Mouse (Mus musculus) hindbrain, embryonic 12.5 days (tissue): ENCODE data around the gene Fer. TPM values are rescaled to one million over a fixed set of nuclear protein-coding genes. Genes with fewer than 3 reads are reported as not detected.

Source experiments
- ATAC-seq: fragments of 200-750 bp; cut with Nextera tagmentation; 2 replicates; pipeline ENCODE4 v1.8.0; 2017; ENCODE audit warnings: moderate TSS enrichment; ENCODE audit not compliant: low FRiP score
- H3K27ac ChIP-seq: fragments of 300-500 bp; sonication (generic); 2 replicates; pipeline ENCODE4 v1.5.1; 2016; ENCODE audit warnings: mild to moderate bottlenecking
- H3K27me3 ChIP-seq: fragments of 300-500 bp; sonication (generic); 2 replicates; pipeline ENCODE4 v1.6.1; 2016; ENCODE audit warnings: mild to moderate bottlenecking
- H3K36me3 ChIP-seq: fragments of 300-500 bp; sonication (generic); 2 replicates; pipeline ENCODE4 v1.6.1; 2016; ENCODE audit warnings: mild to moderate bottlenecking
- H3K4me1 ChIP-seq: fragments of 300-500 bp; sonication (generic); 2 replicates; pipeline ENCODE4 v1.6.1; 2016
- H3K4me2 ChIP-seq: fragments of 300-500 bp; sonication (generic); replicated peaks from 2 replicates; pipeline ENCODE4 v1.6.1; 2016; ENCODE audit warnings: mild to moderate bottlenecking
- H3K4me3 ChIP-seq: fragments of 300-500 bp; sonication (generic); 2 replicates; pipeline ENCODE4 v1.5.1; 2016; ENCODE audit warnings: mild to moderate bottlenecking
- H3K9ac ChIP-seq: fragments of 300-500 bp; sonication (generic); 2 replicates; pipeline ENCODE4 v1.6.1; 2016; ENCODE audit warnings: mild to moderate bottlenecking, moderate library complexity
- H3K9me3 ChIP-seq: fragments of 300-500 bp; sonication (generic); replicated peaks from 2 replicates; pipeline ENCODE4 v1.6.1; 2016; ENCODE audit warnings: mild to moderate bottlenecking
- WGBS: fragments of 180-500 bp; shearing (Covaris S2); methylation state at CpG from one replicate; pipeline ENCODE4 v1.1.7; 2016; 5-methylcytosine and 5-hydroxymethylcytosine counted together
- polyA plus RNA-seq: library from polyadenylated mRNA; unstranded; fragments of >200 nt; fragmentation: Nextera tagmentation; extraction: Ambion mirVana; gene quantifications from 2 replicates; pipeline ENCODE4 v1.2.1, GENCODE M21; 2016

The Fer gene
- polyA plus RNA-seq, 1 experiment from 2014 or later: 33.1 TPM

GRCm38 (mm10) chr17:63880009-63880408 is 17.1 kb downstream of the Fer start:
- no peaks in the 10 kb centered on the region for H3K36me3 ChIP-seq
- H3K4me3 ChIP-seq: no peak overlapping the region
- no peak overlapping the region for H3K9ac ChIP-seq
- no peaks in the 10 kb centered on the region for H3K27me3 ChIP-seq
- H3K4me2 ChIP-seq: no peak overlapping the region
- WGBS: 94% methylated on average over 4 of the region's 4 CpGs
- no peaks in the 10 kb centered on the region for H3K9me3 ChIP-seq
- no peaks in the 10 kb centered on the region for H3K4me1 ChIP-seq
- H3K27ac ChIP-seq: no peak overlapping the region
- no peak for ATAC-seq

- H3K4me1 ChIP-seq: peaks cover 3% of the 10 kb centered on the region
- H3K27me3 ChIP-seq: no peaks in the 10 kb centered on the region
- H3K36me3 ChIP-seq: no peaks in the 10 kb centered on the region
- no peaks in the 10 kb centered on the region for H3K9me3 ChIP-seq
- WGBS: 94% methylated on average over 2 of the region's 2 CpGs
- no peak overlapping the region for H3K4me2 ChIP-seq
- H3K9ac ChIP-seq: no peak overlapping the region
- no peak for ATAC-seq
- no peak overlapping the region for H3K4me3 ChIP-seq
- H3K27ac ChIP-seq: no peak overlapping the region
Observed at GRCm38 (mm10) chr17:63886988-63887387, 24.1 kb downstream of the Fer start.

- Histone ChIP-seq H3K9ac (no peak overlapping the region), H3K9me3 (no peaks in the 10 kb centered on the region), H3K27me3 (no peaks in the 10 kb centered on the region), H3K4me1 (peaks cover 3% of the 10 kb centered on the region), H3K4me3 (no peak overlapping the region), H3K4me2 (no peak overlapping the region), H3K27ac (no peak overlapping the region), H3K36me3 (no peaks in the 10 kb centered on the region)
- no peak for ATAC-seq
Observed at GRCm38 (mm10) chr17:63890611-63891010, 27.7 kb downstream of the Fer start.

GRCm38 (mm10) chr17:63895829-63896228 is 33.0 kb downstream of the Fer start:
- H3K27me3 ChIP-seq: no peaks in the 10 kb centered on the region

GRCm38 (mm10) chr17:63897050-63897449 is 34.2 kb downstream of the Fer start:
- H3K4me1 ChIP-seq: no peaks in the 10 kb centered on the region
- H3K27ac ChIP-seq: no peak overlapping the region
- no peak overlapping the region for H3K4me3 ChIP-seq
- H3K27me3 ChIP-seq: no peaks in the 10 kb centered on the region
- H3K4me2 ChIP-seq: no peak overlapping the region
- no peak for ATAC-seq
- H3K9me3 ChIP-seq: no peaks in the 10 kb centered on the region
- no peak overlapping the region for H3K9ac ChIP-seq
- 87% methylated on average over 7 of the region's 7 CpGs for WGBS
- 0 out of 2 replicates have a peak, but pooled peaks cover 8% of the 10 kb centered on the region for H3K36me3 ChIP-seq

More at GRCm38 (mm10) chr17:63895829-63896228, 33.0 kb downstream of the Fer start:
- Histone ChIP-seq H3K36me3 (0 out of 2 replicates have a peak, but pooled peaks cover 8% of the 10 kb centered on the region), H3K4me1 (no peaks in the 10 kb centered on the region), H3K4me3 (no peak overlapping the region), H3K4me2 (no peak overlapping the region), H3K9ac (no peak overlapping the region), H3K9me3 (no peaks in the 10 kb centered on the region), H3K27ac (no peak overlapping the region)
- ATAC-seq: no peak
- 87% methylated on average over 3 of the region's 3 CpGs for WGBS

GRCm38 (mm10) chr17:63909297-63909696 is 46.4 kb downstream of the Fer start:
- Histone ChIP-seq H3K9ac (no peak overlapping the region), H3K9me3 (no peaks in the 10 kb centered on the region), H3K27me3 (no peaks in the 10 kb centered on the region), H3K36me3 (0 out of 2 replicates have a peak, but pooled peaks cover 3% of the 10 kb centered on the region), H3K4me2 (no peak overlapping the region), H3K4me1 (no peaks in the 10 kb centered on the region), H3K27ac (no peak overlapping the region), H3K4me3 (no peak overlapping the region)
- WGBS: 94% methylated on average over 4 of the region's 4 CpGs
- ATAC-seq: no peak

- H3K27ac ChIP-seq: no peak overlapping the region
- H3K9me3 ChIP-seq: no peaks in the 10 kb centered on the region
- H3K9ac ChIP-seq: no peak overlapping the region
- H3K4me2 ChIP-seq: no peak overlapping the region
- H3K36me3 ChIP-seq: no peaks in the 10 kb centered on the region
- no peak overlapping the region for H3K4me3 ChIP-seq
- H3K27me3 ChIP-seq: no peaks in the 10 kb centered on the region
- no peaks in the 10 kb centered on the region for H3K4me1 ChIP-seq
- no peak for ATAC-seq
- 84% methylated on average over 6 of the region's 6 CpGs for WGBS
Observed at GRCm38 (mm10) chr17:63921601-63922203, 58.8 kb downstream of the Fer start.

- Histone ChIP-seq H3K36me3 (no peaks in the 10 kb centered on the region), H3K4me3 (no peak overlapping the region), H3K9me3 (no peaks in the 10 kb centered on the region), H3K9ac (no peak overlapping the region), H3K4me1 (no peaks in the 10 kb centered on the region), H3K4me2 (no peak overlapping the region), H3K27me3 (no peaks in the 10 kb centered on the region), H3K27ac (no peak overlapping the region)
- 84% methylated on average over 3 of the region's 3 CpGs for WGBS
- no peak for ATAC-seq
Observed at GRCm38 (mm10) chr17:63925581-63925980, 62.7 kb downstream of the Fer start.

- no peak overlapping the region for H3K27ac ChIP-seq
- peaks cover 4% of the 10 kb centered on the region for H3K36me3 ChIP-seq
- no peak overlapping the region for H3K9ac ChIP-seq
- 78% methylated on average over 4 of the region's 4 CpGs for WGBS
- H3K4me1 ChIP-seq: no peaks in the 10 kb centered on the region
- H3K9me3 ChIP-seq: no peaks in the 10 kb centered on the region
- H3K4me2 ChIP-seq: no peak overlapping the region
- no peak overlapping the region for H3K4me3 ChIP-seq
- no peak for ATAC-seq
- H3K27me3 ChIP-seq: no peaks in the 10 kb centered on the region
Observed at GRCm38 (mm10) chr17:63930634-63931033, 67.8 kb downstream of the Fer start.

GRCm38 (mm10) chr17:63931556-63931955 is 68.7 kb downstream of the Fer start:
- Histone ChIP-seq H3K9ac (no peak overlapping the region), H3K27me3 (no peaks in the 10 kb centered on the region), H3K9me3 (no peaks in the 10 kb centered on the region), H3K4me1 (no peaks in the 10 kb centered on the region), H3K36me3 (peaks cover 6% of the 10 kb centered on the region), H3K27ac (no peak overlapping the region), H3K4me2 (no peak overlapping the region), H3K4me3 (no peak overlapping the region)
- 68% methylated on average over 1 of the region's 1 CpGs for WGBS
- no peak for ATAC-seq

- Histone ChIP-seq H3K4me3 (no peak overlapping the region), H3K9me3 (no peaks in the 10 kb centered on the region), H3K4me2 (no peak overlapping the region), H3K36me3 (peaks cover 6% of the 10 kb centered on the region), H3K27ac (no peak overlapping the region), H3K4me1 (no peaks in the 10 kb centered on the region), H3K27me3 (no peaks in the 10 kb centered on the region), H3K9ac (no peak overlapping the region)
- 99% methylated on average over 2 of the region's 2 CpGs for WGBS
- no peak for ATAC-seq
Observed at GRCm38 (mm10) chr17:63935408-63935807, 72.5 kb downstream of the Fer start.

GRCm38 (mm10) chr17:63937886-63938285 is 75.0 kb downstream of the Fer start:
- no peak overlapping the region for H3K9ac ChIP-seq
- no peaks in the 10 kb centered on the region for H3K27me3 ChIP-seq
- WGBS: 56% methylated on average over 18 of the region's 18 CpGs
- peaks cover 6% of the 10 kb centered on the region for H3K36me3 ChIP-seq
- no peak overlapping the region for H3K4me2 ChIP-seq
- ATAC-seq: no peak
- H3K4me1 ChIP-seq: no peaks in the 10 kb centered on the region
- H3K27ac ChIP-seq: no peak overlapping the region
- no peaks in the 10 kb centered on the region for H3K9me3 ChIP-seq
- no peak overlapping the region for H3K4me3 ChIP-seq

- WGBS: 95% methylated on average over 2 of the region's 2 CpGs
- H3K9me3 ChIP-seq: no peaks in the 10 kb centered on the region
- H3K4me2 ChIP-seq: no peak overlapping the region
- H3K4me3 ChIP-seq: no peak overlapping the region
- H3K9ac ChIP-seq: no peak overlapping the region
- no peak overlapping the region for H3K27ac ChIP-seq
- H3K36me3 ChIP-seq: no peaks in the 10 kb centered on the region
- no peaks in the 10 kb centered on the region for H3K27me3 ChIP-seq
- no peak for ATAC-seq
- H3K4me1 ChIP-seq: no peaks in the 10 kb centered on the region
Observed at GRCm38 (mm10) chr17:63946772-63947171, 83.9 kb downstream of the Fer start.
